Mouse (Mus musculus) MEL (cell line): Measurements from ENCODE around the gene Ppfibp2.

ENCODE experiments used
- BHLHE40 ChIP-seq: IDR thresholded peaks from 2 replicates; pipeline ENCODE4 v1.6.1; 2012; ENCODE audit warnings: low read depth, mild to moderate bottlenecking, inconsistent platforms, low read length, improper control_type of control experiment, borderline replicate concordance
- CTCF ChIP-seq, 3 experiments: IDR thresholded peaks in 2 of 3; conservative IDR thresholded peaks in 1 of 3; 2 replicates each; pipeline ENCODE4 v1.5.1; 2011 to 2012; ENCODE audit warnings: low read length in 3 of 3, low read depth in 2 of 3, mild to moderate bottlenecking in 2 of 3, improper control_type of control experiment in 1 of 3, inconsistent platforms in 1 of 3, mixed read lengths in 1 of 3, moderate library complexity in 1 of 3; ENCODE audit not compliant: control insufficient read depth in 1 of 3, insufficient read depth in 1 of 3, poor library complexity in 1 of 3, severe bottlenecking in 1 of 3
- E2F4 ChIP-seq: IDR thresholded peaks from 2 replicates; pipeline ENCODE4 v1.6.1; 2011; ENCODE audit warnings: low read depth, low read length, improper control_type of control experiment, borderline replicate concordance
- EP300 ChIP-seq, 2 experiments: IDR thresholded peaks; 2 replicates each; pipeline ENCODE4 v1.6.1; 2011; ENCODE audit warnings: improper control_type of control experiment in 2 of 2, low read length in 2 of 2, low read depth in 1 of 2, mild to moderate bottlenecking in 1 of 2
- HCFC1 ChIP-seq: IDR thresholded peaks from 2 replicates; pipeline ENCODE4 v1.6.1; 2012; ENCODE audit warnings: low read depth, mild to moderate bottlenecking, inconsistent platforms, low read length, improper control_type of control experiment, moderate library complexity
- MAFK ChIP-seq: IDR thresholded peaks from 2 replicates; pipeline ENCODE4 v1.6.1; 2011; ENCODE audit warnings: low read depth, mild to moderate bottlenecking, low read length, improper control_type of control experiment, borderline replicate concordance
- MAX ChIP-seq: IDR thresholded peaks from 2 replicates; pipeline ENCODE4 v1.6.1; 2011; ENCODE audit warnings: low read length, improper control_type of control experiment
- MAZ ChIP-seq: IDR thresholded peaks from 2 replicates; pipeline ENCODE4 v1.6.1; 2012; ENCODE audit warnings: low read depth, mild to moderate bottlenecking, inconsistent platforms, low read length, improper control_type of control experiment
- NELFE ChIP-seq: IDR thresholded peaks from 2 replicates; pipeline ENCODE4 v1.6.1; 2011; ENCODE audit warnings: low read depth, low read length, improper control_type of control experiment
- POLR2A ChIP-seq, 2 experiments: IDR thresholded peaks; 2 replicates each; pipeline ENCODE4 v1.6.1; 2011 to 2012; ENCODE audit warnings: low read length in 2 of 2, mild to moderate bottlenecking in 2 of 2, control low read depth in 1 of 2, improper control_type of control experiment in 1 of 2, low read depth in 1 of 2, moderate library complexity in 1 of 2; ENCODE audit not compliant: control insufficient read depth in 1 of 2, insufficient read depth in 1 of 2, poor library complexity in 1 of 2
- TCF12 ChIP-seq: IDR thresholded peaks from 2 replicates; pipeline ENCODE4 v1.6.1; 2014; ENCODE audit warnings: low read depth, mild to moderate bottlenecking, inconsistent platforms, low read length, improper control_type of control experiment, moderate library complexity
- ZC3H11A ChIP-seq: IDR thresholded peaks from 2 replicates; pipeline ENCODE4 v1.6.1; 2012; ENCODE audit warnings: low read depth, mild to moderate bottlenecking, inconsistent platforms, low read length, improper control_type of control experiment
- ZKSCAN1 ChIP-seq: IDR thresholded peaks from 2 replicates; pipeline ENCODE4 v1.6.1; 2012; ENCODE audit warnings: low read depth, mild to moderate bottlenecking, inconsistent platforms, low read length, improper control_type of control experiment, moderate library complexity
- ZNF384 ChIP-seq: IDR thresholded peaks from 2 replicates; pipeline ENCODE4 v1.6.1; 2012; ENCODE audit warnings: low read depth, mild to moderate bottlenecking, inconsistent platforms, low read length, improper control_type of control experiment

GRCm38 (mm10) chr7:107714067-107714466 lies 119.1 kb downstream of the Ppfibp2 start:
- TF ChIP-seq E2F4 (no peak), CTCF (IDR thresholded peaks at IDR 0.05 in 2 of 3, conservative IDR thresholded peaks at IDR 0.05 in 1 of 3; ENCODE audit: control insufficient read depth in 1 of 3, insufficient read depth in 1 of 3, low read depth in 2 of 3, low read length in 3 of 3, poor library complexity in 1 of 3, severe bottlenecking in 1 of 3) (no peak), BHLHE40 (no peak), POLR2A (IDR thresholded peaks at IDR 0.05; ENCODE audit: control insufficient read depth in 1 of 2, insufficient read depth in 1 of 2, low read depth in 1 of 2, low read length in 2 of 2, poor library complexity in 1 of 2) (no peak), MAX (no peak), MAZ (no peak), ZNF384 (no peak), TCF12 (no peak), ZKSCAN1 (no peak), HCFC1 (no peak), NELFE (no peak), MAFK (no peak), ZC3H11A (no peak), EP300 (IDR thresholded peaks at IDR 0.05; ENCODE audit: low read depth in 1 of 2, low read length in 2 of 2) (no peak)
